Mouse (Mus musculus) urinary bladder, adult 18-20 months (tissue): ENCODE results near the gene Ldah.

Experiments
- DNase-seq, 2 experiments: peaks; one replicate each; pipeline ENCODE4 v3.0.0; 2022; ENCODE audit warnings: low spot score in 2 of 2, mixed read lengths in 2 of 2

Ldah gene

GRCm38 (mm10) chr12:8313270-8313771 lies 105.4 kb downstream of the Ldah start, which contains the start of gene Hs1bp3:
Gene Hs1bp3 (plus strand): TSS chr12:8313432.
- peak; percentile 74 to 78 for DNase-seq

- DNase-seq = no peak
These were observed 105.9 kb downstream of the Ldah start for GRCm38 (mm10) chr12:8313773-8314172.

GRCm38 (mm10) chr12:8316541-8316940 lies 108.6 kb downstream of the Ldah start:
- no peak for DNase-seq

GRCm38 (mm10) chr12:8320084-8320713 lies 112.3 kb downstream of the Ldah start:
- peak; percentile 58 to 70 for DNase-seq

- no peak for DNase-seq
These were observed 113.6 kb downstream of the Ldah start for GRCm38 (mm10) chr12:8321506-8321905.

- DNase-seq = no peak
These were observed 116.2 kb downstream of the Ldah start for GRCm38 (mm10) chr12:8324086-8324485.

DNA sequence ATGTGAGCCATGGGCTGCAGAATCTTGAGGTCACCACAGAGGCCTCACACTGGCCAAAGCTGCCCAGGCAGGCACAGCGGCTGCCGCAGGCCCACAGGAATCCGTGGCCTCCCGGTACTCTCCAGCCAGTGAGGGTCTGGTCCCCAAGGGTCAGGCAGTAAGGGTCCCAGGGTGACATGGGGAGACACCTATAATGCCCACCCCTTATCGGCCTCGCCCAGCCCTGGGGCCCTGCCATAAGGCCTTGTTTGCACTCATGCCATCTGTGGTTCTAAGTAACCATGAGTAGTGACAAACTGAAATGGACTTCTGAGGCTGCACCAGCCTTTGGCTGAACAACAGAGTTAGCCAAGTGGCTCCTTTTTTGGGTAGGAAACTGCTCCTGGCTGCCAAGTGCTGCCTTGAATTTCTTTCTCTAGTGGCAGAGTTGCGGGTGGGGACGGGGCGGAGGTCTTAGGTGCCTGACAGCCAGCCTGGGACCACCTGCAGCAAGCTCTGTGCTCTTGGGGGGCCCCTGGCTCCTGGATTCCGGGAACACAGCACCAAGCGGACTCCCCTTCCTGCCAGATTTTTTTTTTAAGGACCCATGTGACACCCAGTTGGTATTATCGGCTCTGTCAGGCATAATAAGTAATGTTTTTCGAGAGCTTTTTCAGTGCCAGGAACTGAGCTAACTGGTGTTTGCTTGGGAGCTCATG lies 117.5 kb downstream of the Ldah start:
- no peak for DNase-seq

- no peak for DNase-seq
These were observed 118.1 kb downstream of the Ldah start for GRCm38 (mm10) chr12:8325943-8326522.

GRCm38 (mm10) chr12:8326825-8327674 lies 119.1 kb downstream of the Ldah start:
- peak; percentile 88 to 90 for DNase-seq

GRCm38 (mm10) chr12:8327675-8328053 lies 119.8 kb downstream of the Ldah start:
- DNase-seq = no peak

DNA sequence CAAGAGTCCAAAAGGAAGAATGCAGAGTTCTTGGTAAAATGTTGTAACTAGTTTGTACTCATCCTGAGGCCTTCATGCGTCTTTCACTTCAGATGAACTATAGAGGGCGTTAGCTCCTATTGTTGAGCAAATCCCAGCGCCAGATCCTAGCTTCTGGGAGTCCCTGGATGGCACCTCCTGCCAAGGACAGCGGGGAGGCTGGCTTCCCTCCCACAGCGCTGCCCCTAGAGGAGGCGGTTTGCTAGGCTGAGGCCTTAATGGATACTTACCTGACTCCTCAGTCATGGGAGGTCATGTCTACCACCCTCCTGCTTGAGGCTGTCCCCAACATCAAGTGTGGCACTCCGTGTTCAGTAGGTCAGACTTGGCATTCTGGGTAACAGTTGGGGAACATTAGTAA lies 121.3 kb downstream of the Ldah start:
- DNase-seq = no peak

GRCm38 (mm10) chr12:8331489-8332173 lies 123.7 kb downstream of the Ldah start:
- DNase-seq = peak in 1 of 2 experiments; percentile 64

DNA sequence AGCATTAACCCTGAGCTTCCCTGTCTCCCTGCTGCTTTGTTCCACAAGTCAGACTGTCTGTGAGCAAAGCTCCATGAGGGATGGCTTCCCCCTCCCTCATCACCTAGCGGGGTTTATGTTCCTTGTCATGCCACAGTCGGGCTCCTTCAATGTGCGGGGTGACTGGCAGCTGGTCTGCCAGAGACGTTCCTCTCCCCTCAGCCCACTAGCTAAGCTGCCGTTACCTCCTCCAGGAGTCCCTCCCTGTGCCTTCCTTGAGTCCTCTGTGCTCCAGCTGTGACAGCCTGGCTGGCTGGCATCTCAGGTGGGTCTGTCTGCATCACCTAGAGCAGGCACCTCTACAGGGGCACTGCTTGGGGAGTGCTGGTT lies 124.3 kb downstream of the Ldah start:
- no peak for DNase-seq

- no peak for DNase-seq
These were observed 125.7 kb downstream of the Ldah start for GRCm38 (mm10) chr12:8333617-8334016.

- DNase-seq = no peak
These were observed 126.4 kb downstream of the Ldah start for GRCm38 (mm10) chr12:8334261-8334660.
